Mouse (Mus musculus): ENCODE data around the gene Camk1g. TPM values are rescaled to one million over a fixed set of nuclear protein-coding genes. Genes with fewer than 3 reads are reported as not detected.

The Camk1g gene
- total and polyA plus RNA-seq, 3 experiments = not detected

- TF ChIP-seq MAZ (IDR thresholded peaks at IDR 0.05; ENCODE audit: low read depth, low read length) (no peak), TBP (conservative IDR thresholded peaks at IDR 0.05; ENCODE audit: low read depth, low read length) (no peak), HCFC1 (IDR thresholded peaks at IDR 0.05; ENCODE audit: low read depth, low read length) (no peak), ZMIZ1 (IDR thresholded peaks at IDR 0.05; ENCODE audit: low read depth, low read length) (no peak), ZC3H11A (IDR thresholded peaks at IDR 0.05; ENCODE audit: low read depth, low read length) (no peak), CTCF (conservative IDR thresholded peaks at IDR 0.05 in 1 of 2, IDR thresholded peaks at IDR 0.05 in 1 of 2; ENCODE audit: low read depth in 2 of 2, low read length in 2 of 2) (no peak), KAT2A (IDR thresholded peaks at IDR 0.05; ENCODE audit: insufficient replicate concordance, low read length) (no peak), ZNF384 (IDR thresholded peaks at IDR 0.05; ENCODE audit: low read depth, low read length) (no peak), JUND (conservative IDR thresholded peaks at IDR 0.05; ENCODE audit: low read depth, low read length) (no peak), JUN (IDR thresholded peaks at IDR 0.05; ENCODE audit: insufficient read depth, low read depth, low read length) (no peak), ZKSCAN1 (IDR thresholded peaks at IDR 0.05; ENCODE audit: borderline replicate concordance, low read depth, low read length) (no peak), PAX5 (IDR thresholded peaks at IDR 0.05; ENCODE audit: low read length) (no peak)
- H3K79me2 ChIP-seq (replicated peaks; ENCODE audit: control insufficient read depth, extremely low read depth, insufficient read depth, poor library complexity, severe bottlenecking) = no peaks in the 10 kb centered on the region
- in situ Hi-C loops (cut with MboI; ENCODE audit: low pct_ligation_motif_present, low pct_unique_long_range_greater_than_20kb, low sequenced_read_pairs) = loop anchor here (5.0 to 10.0 kb wide), 3 partner anchors 55 to 112 kb away; partner anchors contain the start of genes Camk1g and Lamb3
- no peaks in the 10 kb centered on the region for H3K36me3 ChIP-seq (replicated peaks in 1 of 2; ENCODE audit: control insufficient read depth in 1 of 2, insufficient read depth in 1 of 2, low read length in 1 of 2)
- H3K27ac ChIP-seq (ENCODE audit: insufficient read depth, low read depth) = no peak overlapping the region
- no peak overlapping the region for H3K9ac ChIP-seq (ENCODE audit: insufficient read depth, low read depth)
- no peak overlapping the region for H3K4me2 ChIP-seq (ENCODE audit: insufficient read depth, low read depth, poor library complexity, severe bottlenecking)
- DNase-seq (ENCODE audit: extremely low read depth) = no peak
- no peak overlapping the region for H3K4me3 ChIP-seq (replicated peaks in 1 of 3; ENCODE audit: low read depth in 2 of 3, low read length in 2 of 3, poor library complexity in 1 of 3)
- no peaks in the 10 kb centered on the region for H3K9me3 ChIP-seq (replicated peaks; ENCODE audit: low read length)
- dilution Hi-C loops (cut with MboI; ENCODE audit: extremely low pct_ligation_motif_present, extremely low pct_unique_long_range_greater_than_20kb, low sequenced_read_pairs) = no loop called here
- no peaks in the 10 kb centered on the region for H3K27me3 ChIP-seq (replicated peaks)
- peaks cover 5 to 15% of the 10 kb centered on the region in 2 experiments for H3K4me1 ChIP-seq (ENCODE audit: control insufficient read depth in 1 of 2, insufficient read depth in 2 of 2)
Measured at GRCm38 (mm10) chr1:193319721-193320120, 50.4 kb downstream of the Camk1g start.

- no peaks in the 10 kb centered on the region for H3K36me3 ChIP-seq (replicated peaks in 1 of 2; ENCODE audit: control insufficient read depth in 1 of 2, insufficient read depth in 1 of 2, low read length in 1 of 2)
- no peak overlapping the region for H3K4me3 ChIP-seq (replicated peaks in 1 of 3; ENCODE audit: low read depth in 2 of 3, low read length in 2 of 3, poor library complexity in 1 of 3)
- no peak overlapping the region for H3K9ac ChIP-seq (ENCODE audit: insufficient read depth, low read depth)
- DNase-seq (ENCODE audit: extremely low read depth) = peak; percentile 39
- H3K4me2 ChIP-seq (ENCODE audit: insufficient read depth, low read depth, poor library complexity, severe bottlenecking) = peak overlapping the region; percentile 55
- dilution Hi-C loops (cut with MboI; ENCODE audit: extremely low pct_ligation_motif_present, extremely low pct_unique_long_range_greater_than_20kb, low sequenced_read_pairs) (no loop called here), in situ Hi-C loops (cut with MboI; ENCODE audit: low pct_ligation_motif_present, low pct_unique_long_range_greater_than_20kb, low sequenced_read_pairs) (no loop called here)
- TF ChIP-seq NELFE (IDR thresholded peaks at IDR 0.05; ENCODE audit: low read depth, low read length) (no peak), POLR2A (IDR thresholded peaks at IDR 0.05; ENCODE audit: low read depth, low read length) (no peak), JUND (conservative IDR thresholded peaks at IDR 0.05; ENCODE audit: low read depth, low read length) (no peak), ETS1 (conservative IDR thresholded peaks at IDR 0.05; ENCODE audit: low read depth, low read length) (no peak), BHLHE40 (IDR thresholded peaks at IDR 0.05; ENCODE audit: low read depth, low read length) (0 out of 2 replicates have a peak, but pooled peaks have one; percentile 22)
- no peak overlapping the region for H3K27ac ChIP-seq (ENCODE audit: insufficient read depth, low read depth)
- peaks cover 5 to 19% of the 10 kb centered on the region in 2 experiments for H3K4me1 ChIP-seq (ENCODE audit: control insufficient read depth in 1 of 2, insufficient read depth in 2 of 2)
- no peaks in the 10 kb centered on the region for H3K79me2 ChIP-seq (replicated peaks; ENCODE audit: control insufficient read depth, extremely low read depth, insufficient read depth, poor library complexity, severe bottlenecking)
- H3K9me3 ChIP-seq (replicated peaks; ENCODE audit: low read length) = no peaks in the 10 kb centered on the region
- H3K27me3 ChIP-seq (replicated peaks) = no peaks in the 10 kb centered on the region
Measured at GRCm38 (mm10) chr1:193317159-193317559, 52.9 kb downstream of the Camk1g start.
